Mouse (Mus musculus) heart, embryonic 13.5 days (tissue): ENCODE results near the gene Fermt3. TPM values are rescaled to one million over a fixed set of nuclear protein-coding genes. Genes with fewer than 3 reads are reported as not detected.
A peak's percentile ranks its signal among the peaks of the same experiment; 100 is the strongest.

Experiments used
- ATAC-seq: fragments of 200-750 bp; cut with Nextera tagmentation; 2 replicates; pipeline ENCODE4 v1.8.0; 2017; ENCODE audit warnings: moderate TSS enrichment; ENCODE audit not compliant: insufficient number of reproducible peaks, low FRiP score, low TSS enrichment; ENCODE audit errors: extremely low read depth
- H3K27ac ChIP-seq: fragments of 300-500 bp; sonication (generic); replicated peaks from 2 replicates; pipeline ENCODE4 v1.5.1; 2015; ENCODE audit warnings: moderate library complexity, mild to moderate bottlenecking, inconsistent platforms
- H3K27me3 ChIP-seq: fragments of 300-500 bp; sonication (generic); replicated peaks from 2 replicates; pipeline ENCODE4 v1.6.1; 2015; ENCODE audit warnings: mild to moderate bottlenecking, inconsistent platforms
- H3K36me3 ChIP-seq: fragments of 300-500 bp; sonication (generic); 2 replicates; pipeline ENCODE4 v1.6.1; 2015; ENCODE audit warnings: mild to moderate bottlenecking, inconsistent platforms
- H3K4me1 ChIP-seq: fragments of 300-500 bp; sonication (generic); 2 replicates; pipeline ENCODE4 v1.6.1; 2015; ENCODE audit warnings: inconsistent platforms
- H3K4me2 ChIP-seq: fragments of 300-500 bp; sonication (generic); 2 replicates; pipeline ENCODE4 v1.6.1; 2015; ENCODE audit warnings: inconsistent platforms, mild to moderate bottlenecking, moderate library complexity
- H3K4me3 ChIP-seq: fragments of 300-500 bp; sonication (generic); 2 replicates; pipeline ENCODE4 v1.5.1; 2015; ENCODE audit warnings: moderate library complexity, mild to moderate bottlenecking, inconsistent platforms
- H3K9ac ChIP-seq: fragments of 300-500 bp; sonication (generic); 2 replicates; pipeline ENCODE4 v1.6.1; 2015; ENCODE audit warnings: inconsistent platforms, mild to moderate bottlenecking, moderate library complexity
- H3K9me3 ChIP-seq: fragments of 300-500 bp; sonication (generic); 2 replicates; pipeline ENCODE4 v1.6.1; 2016; ENCODE audit warnings: inconsistent platforms
- WGBS: fragments of 180-500 bp; shearing (Covaris S2); methylation state at CpG from one replicate; pipeline ENCODE4 v1.1.7; 2015; ENCODE audit warnings: mixed read lengths; 5-methylcytosine and 5-hydroxymethylcytosine counted together
- polyA plus RNA-seq: library from polyadenylated mRNA; unstranded; fragments of >200 nt; fragmentation: Nextera tagmentation; extraction: Ambion mirVana; gene quantifications from 2 replicates; pipeline ENCODE4 v1.2.1, GENCODE M21; 2015

Fermt3 gene
- 7.6 and 8.1 TPM in 2 replicates for polyA plus RNA-seq

DNA sequence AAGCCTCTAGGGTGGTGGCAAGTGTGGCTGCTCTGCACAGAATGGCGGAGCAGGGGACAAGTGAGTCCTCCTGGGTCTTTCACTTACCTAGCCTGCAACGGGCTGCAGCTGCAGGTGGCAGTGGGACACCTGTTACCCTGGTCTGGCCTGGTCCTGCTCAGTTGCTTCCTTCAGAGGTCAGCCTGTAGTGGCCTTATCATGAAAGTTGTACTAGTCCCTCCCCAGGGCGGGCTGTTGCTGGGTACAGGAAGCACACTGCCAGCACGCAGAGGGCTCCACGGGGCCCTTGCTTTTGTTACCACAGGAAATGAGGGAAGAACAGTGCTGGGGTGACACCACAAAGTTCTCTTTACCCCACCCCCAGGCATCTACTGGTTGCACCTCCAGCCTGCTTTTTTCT, at the start of gene Fermt3:
Gene Fermt3, minus strand, starts transcription at position 279 of the 400 bp plus-strand sequence.
- WGBS = 56% methylated on average over 5 of the region's 5 CpGs
- Histone ChIP-seq H3K36me3 (peaks cover 61% of the 10 kb centered on the region), H3K9ac (peak within 1 kb of the TSS; percentile 25; the same call in 1 of the 2 replicates), H3K27me3 (no peaks in the 10 kb centered on the region), H3K27ac (peak within 1 kb of the TSS; percentile 54), H3K4me3 (peak within 1 kb of the TSS; percentile 10), H3K9me3 (no peaks in the 10 kb centered on the region), H3K4me1 (peaks cover 17% of the 10 kb centered on the region), H3K4me2 (peak within 1 kb of the TSS; percentile 36; the same call in 1 of the 2 replicates)
- no peak for ATAC-seq

DNA sequence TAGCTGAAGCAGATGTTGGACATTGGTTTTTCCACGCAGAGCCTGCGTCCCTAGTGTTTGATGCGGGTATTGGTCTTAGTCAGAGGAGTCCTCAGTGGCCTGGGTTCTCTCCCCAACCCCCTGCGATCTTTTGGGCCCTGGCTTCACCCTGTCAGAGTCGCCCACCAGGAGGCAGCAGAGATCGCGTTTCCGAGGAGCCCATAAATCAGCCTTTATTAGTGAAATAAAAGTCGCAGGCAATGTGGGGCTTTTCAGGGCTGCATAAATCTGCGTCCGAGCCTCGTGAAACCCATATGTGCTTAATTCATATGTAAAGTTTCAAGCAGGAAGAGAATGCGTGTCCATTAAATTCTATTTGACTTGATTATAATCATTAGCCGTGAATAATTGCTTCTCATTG, 48.9 kb upstream of the Fermt3 start:
- no peaks in the 10 kb centered on the region for H3K36me3 ChIP-seq
- no peak overlapping the region for H3K9ac ChIP-seq
- 8% methylated on average over 14 of the region's 14 CpGs for WGBS
- no peak overlapping the region for H3K27ac ChIP-seq
- no peak overlapping the region for H3K4me3 ChIP-seq
- H3K27me3 ChIP-seq = peaks cover 55% of the 10 kb centered on the region
- peaks cover 46% of the 10 kb centered on the region for H3K4me1 ChIP-seq
- ATAC-seq = no peak; the same call in 1 of the 2 replicates
- H3K4me2 ChIP-seq = no peak overlapping the region
- H3K9me3 ChIP-seq = no peaks in the 10 kb centered on the region

DNA sequence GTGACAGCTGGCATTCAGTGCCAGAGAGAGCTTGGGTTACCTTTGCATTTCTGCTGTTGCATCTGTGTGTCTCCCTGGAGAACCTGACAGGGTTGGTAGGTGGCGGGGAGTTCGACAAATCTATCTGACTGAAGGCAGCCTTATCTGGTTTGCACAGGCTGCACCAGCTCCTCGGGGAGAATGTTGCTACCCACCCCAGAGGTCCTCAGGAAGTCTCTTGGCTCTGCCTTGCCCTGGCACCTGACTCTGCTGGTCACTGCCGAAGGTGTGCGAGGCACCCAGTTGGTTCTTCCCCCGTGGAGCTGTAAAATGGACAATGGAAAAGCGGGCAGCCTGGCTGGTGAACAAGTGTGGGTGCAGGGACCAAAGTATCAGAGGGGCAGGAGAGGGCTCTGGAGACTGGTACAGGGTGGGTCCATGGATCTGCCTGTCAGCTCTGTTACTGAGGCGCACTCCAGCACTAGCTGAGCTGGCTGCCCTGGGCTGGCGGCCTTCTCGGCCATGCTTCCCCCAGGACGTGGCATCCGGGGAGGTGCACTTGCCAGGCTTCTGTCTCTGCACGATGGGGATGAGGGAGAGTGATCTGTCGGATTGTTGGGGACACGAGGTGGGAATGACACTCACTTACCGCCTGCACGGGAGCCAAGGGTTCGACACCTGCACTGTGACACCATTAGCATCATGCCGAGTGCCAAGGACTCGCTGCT, 48.2 kb upstream of the Fermt3 start:
- Histone ChIP-seq H3K9ac (no peak overlapping the region), H3K27ac (no peak overlapping the region), H3K4me1 (peaks cover 39% of the 10 kb centered on the region), H3K4me3 (no peak overlapping the region), H3K4me2 (no peak overlapping the region), H3K9me3 (no peaks in the 10 kb centered on the region), H3K36me3 (no peaks in the 10 kb centered on the region), H3K27me3 (peaks cover 54% of the 10 kb centered on the region)
- no peak for ATAC-seq
- 35% methylated on average over 20 of the region's 20 CpGs for WGBS

DNA sequence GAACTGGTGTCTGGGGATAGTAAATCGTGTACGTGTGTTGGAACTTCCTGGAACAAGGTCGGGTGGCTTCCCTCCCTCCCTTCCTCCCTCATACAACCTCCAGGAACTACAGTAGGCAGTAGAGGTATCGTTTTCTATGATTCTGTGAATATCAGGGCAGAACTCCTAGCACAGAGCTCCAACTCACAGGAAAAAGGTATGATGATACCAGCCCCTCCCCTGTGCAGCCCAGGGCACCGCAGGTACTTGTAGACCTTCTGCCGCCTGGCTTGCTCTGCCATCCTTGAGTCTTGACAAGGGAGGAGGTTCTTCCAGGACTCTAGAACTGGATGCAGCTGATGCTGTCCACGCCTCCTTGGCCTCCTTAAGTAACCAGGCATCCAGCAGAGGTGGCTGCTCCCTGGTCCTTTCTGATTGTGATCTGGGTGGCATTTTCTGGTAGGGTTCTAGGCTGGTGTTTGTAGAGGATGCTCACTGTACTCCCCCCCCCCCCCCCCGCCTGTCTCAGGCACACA, 47.6 kb upstream of the Fermt3 start:
- peaks cover 33% of the 10 kb centered on the region for H3K4me1 ChIP-seq
- H3K4me3 ChIP-seq = no peak overlapping the region
- H3K36me3 ChIP-seq = no peaks in the 10 kb centered on the region
- peak overlapping the region; percentile 33; the same call in 1 of the 2 replicates for H3K27ac ChIP-seq
- ATAC-seq = no peak
- WGBS = 38% methylated on average over 7 of the region's 8 CpGs
- H3K4me2 ChIP-seq = peak overlapping the region; percentile 36
- H3K27me3 ChIP-seq = peaks cover 48% of the 10 kb centered on the region
- peak overlapping the region; percentile 63; the same call in 1 of the 2 replicates for H3K9ac ChIP-seq
- no peaks in the 10 kb centered on the region for H3K9me3 ChIP-seq

DNA sequence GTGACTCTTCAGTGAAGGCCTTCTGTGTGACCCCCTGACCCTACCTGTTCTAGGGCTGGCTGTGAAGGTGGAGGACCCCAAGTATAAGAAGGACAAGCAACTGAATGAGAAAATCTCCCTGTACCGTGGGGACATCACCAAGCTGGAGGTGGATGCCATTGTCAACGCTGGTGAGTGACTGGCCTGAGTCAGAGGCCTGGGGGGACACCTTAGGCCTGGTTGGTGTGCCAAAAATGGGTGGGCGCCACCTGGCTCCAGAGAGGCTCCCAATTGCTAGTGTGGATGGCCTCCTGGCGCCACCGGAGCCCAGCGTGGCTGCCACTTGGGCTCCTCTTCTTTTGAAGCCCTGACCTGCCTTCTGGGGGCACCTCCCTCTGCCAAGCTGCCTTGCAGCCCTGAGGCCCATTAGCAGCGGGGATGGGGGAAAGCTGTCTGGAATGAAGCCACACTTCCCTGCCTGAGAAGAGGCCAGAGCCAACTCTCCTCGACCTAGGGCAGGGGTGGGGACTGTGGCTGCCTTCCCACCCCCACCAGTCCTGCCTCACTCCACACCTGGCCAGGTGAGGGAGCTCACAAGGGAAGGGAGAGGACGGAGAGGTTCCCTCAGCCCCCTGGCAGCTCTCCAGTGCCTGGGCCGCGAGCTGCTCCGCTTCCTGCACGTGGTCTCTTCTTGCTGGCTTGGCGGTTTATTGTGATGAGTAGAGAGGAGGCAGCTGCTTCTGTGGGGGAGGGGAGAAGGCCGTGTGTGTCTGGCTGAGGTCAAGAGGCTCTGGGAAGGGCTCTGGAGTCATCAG, 47.0 kb upstream of the Fermt3 start:
- Histone ChIP-seq H3K27me3 (peaks cover 41% of the 10 kb centered on the region), H3K9ac (peak overlapping the region; percentile 63), H3K27ac (peak overlapping the region; percentile 33; the same call in 1 of the 2 replicates), H3K4me3 (no peak overlapping the region), H3K9me3 (no peaks in the 10 kb centered on the region), H3K36me3 (no peaks in the 10 kb centered on the region), H3K4me1 (peaks cover 33% of the 10 kb centered on the region), H3K4me2 (peak overlapping the region; percentile 36)
- no peak for ATAC-seq
- 31% methylated on average over 15 of the region's 15 CpGs for WGBS

DNA sequence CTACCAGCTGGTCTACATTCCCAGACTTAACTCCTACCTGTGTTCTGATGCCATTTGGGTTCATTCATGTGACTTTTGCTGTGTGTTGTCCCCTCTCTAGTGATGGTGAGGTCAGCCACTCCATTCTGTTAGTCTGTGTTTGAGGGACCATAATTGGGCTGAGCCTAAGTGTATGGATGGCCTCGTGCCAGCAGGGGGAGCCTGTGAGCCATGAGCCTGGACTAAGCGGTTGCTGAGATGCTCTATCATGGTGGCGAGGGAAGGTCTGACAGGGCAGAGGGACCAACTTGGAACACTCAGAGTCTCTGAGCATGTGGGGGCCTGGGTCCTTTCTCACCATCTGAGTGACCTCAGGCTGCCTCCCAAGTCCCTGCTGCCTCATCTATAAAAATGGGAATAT, 45.3 kb upstream of the Fermt3 start:
- Histone ChIP-seq H3K4me1 (peaks cover 22% of the 10 kb centered on the region), H3K4me2 (no peak overlapping the region), H3K9me3 (no peaks in the 10 kb centered on the region), H3K4me3 (no peak overlapping the region), H3K9ac (no peak overlapping the region), H3K36me3 (no peaks in the 10 kb centered on the region), H3K27me3 (peaks cover 32% of the 10 kb centered on the region), H3K27ac (no peak overlapping the region)
- ATAC-seq = no peak
- 7% methylated on average over 3 of the region's 3 CpGs for WGBS

DNA sequence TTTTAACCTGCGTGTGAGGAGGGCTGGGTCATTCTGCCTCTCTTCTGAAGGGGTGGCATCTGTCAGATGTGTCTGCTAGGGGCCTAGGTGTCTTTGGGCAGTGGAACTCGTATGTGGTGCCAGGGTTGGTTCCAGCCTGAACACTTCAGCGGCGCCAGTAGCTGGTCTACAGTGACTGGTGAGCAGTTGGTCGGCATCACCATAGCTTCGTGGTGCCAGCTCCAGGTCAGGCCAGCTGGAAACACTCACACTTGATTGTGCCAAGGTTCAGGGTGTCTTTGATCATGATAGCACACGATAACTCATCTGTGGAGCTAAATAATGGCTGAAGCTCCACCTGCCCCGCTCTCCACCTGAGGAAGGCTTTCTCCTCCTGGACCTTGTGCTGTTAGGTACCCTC, 43.6 kb upstream of the Fermt3 start:
- Histone ChIP-seq H3K27ac (no peak overlapping the region), H3K4me3 (no peak overlapping the region), H3K9me3 (no peaks in the 10 kb centered on the region), H3K4me2 (no peak overlapping the region), H3K27me3 (peaks cover 19% of the 10 kb centered on the region), H3K9ac (no peak overlapping the region), H3K36me3 (no peaks in the 10 kb centered on the region), H3K4me1 (peaks cover 21% of the 10 kb centered on the region)
- WGBS = 86% methylated on average over 8 of the region's 8 CpGs
- no peak for ATAC-seq

DNA sequence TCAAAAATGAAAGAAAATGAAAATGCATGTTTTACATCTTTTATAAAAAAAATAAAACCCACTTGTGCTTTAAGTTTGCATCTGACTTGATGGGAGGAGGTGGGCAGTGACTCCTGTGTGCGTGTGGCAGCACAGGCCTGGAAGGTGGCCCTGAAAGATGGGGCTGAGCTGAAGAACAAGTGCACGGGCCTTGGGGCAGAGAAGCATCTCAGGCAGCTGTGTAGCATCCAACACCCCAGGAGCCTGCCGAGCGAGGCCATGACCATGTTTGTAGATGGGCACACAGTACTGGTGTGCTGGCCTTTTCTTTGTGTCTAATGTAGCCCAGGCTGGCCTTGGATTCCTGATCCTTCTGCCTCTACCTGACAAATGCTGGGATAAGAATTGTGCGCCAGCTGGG, 42.8 kb upstream of the Fermt3 start:
- H3K4me3 ChIP-seq = no peak overlapping the region
- no peak overlapping the region for H3K4me2 ChIP-seq
- no peak for ATAC-seq
- H3K9ac ChIP-seq = no peak overlapping the region
- H3K4me1 ChIP-seq = peaks cover 28% of the 10 kb centered on the region
- no peak overlapping the region for H3K27ac ChIP-seq
- 80% methylated on average over 5 of the region's 5 CpGs for WGBS
- H3K9me3 ChIP-seq = no peaks in the 10 kb centered on the region
- no peaks in the 10 kb centered on the region for H3K36me3 ChIP-seq
- H3K27me3 ChIP-seq = peaks cover 11% of the 10 kb centered on the region

DNA sequence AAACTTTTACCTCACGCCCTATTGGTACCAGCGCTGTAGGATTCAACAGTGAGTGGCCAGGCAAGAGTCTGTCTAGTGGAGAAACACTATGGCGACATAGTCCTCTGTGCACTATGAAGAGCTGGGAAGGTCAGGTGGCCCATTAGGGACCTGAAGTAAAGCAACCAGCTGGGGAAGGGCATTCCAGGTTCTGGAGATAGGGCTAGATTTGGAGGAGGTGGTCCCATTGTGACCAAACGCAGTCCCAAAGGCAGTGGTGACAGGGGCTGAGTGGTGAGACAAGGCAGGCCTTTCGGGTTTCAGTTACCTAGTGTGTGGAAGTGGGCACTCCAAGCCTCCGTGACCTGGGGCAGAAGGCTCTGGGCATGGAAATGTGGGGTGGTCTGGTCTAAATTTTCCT, 39.3 kb upstream of the Fermt3 start:
- peak overlapping the region; percentile 76 for H3K4me3 ChIP-seq
- WGBS = 45% methylated on average over 6 of the region's 6 CpGs
- no peaks in the 10 kb centered on the region for H3K36me3 ChIP-seq

DNA sequence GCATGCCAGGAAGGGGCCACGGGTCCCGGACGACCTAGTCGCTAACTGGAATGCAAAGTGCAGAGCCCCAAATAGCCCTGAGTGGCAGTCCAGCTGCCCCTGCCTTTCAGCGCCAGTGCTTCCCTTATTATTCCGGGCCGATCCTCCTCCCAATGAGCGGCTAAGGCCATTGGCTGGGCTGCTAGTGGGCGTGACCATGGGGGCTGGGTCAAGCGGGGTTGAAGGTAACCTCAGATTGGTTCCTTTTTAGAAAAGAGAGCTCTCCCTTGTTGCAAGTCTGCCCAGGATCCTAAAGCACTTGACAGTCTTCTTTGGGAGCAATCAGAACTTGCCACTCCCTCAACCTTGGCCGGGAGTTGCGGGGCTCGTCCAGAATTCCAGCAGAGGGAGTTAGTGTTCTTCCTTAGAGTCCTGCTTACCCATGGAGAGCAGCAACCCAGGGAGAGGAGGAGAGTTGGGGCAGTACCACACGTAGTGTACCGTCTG, 38.5 kb upstream of the Fermt3 start:
- peak overlapping the region; percentile 100 for H3K4me2 ChIP-seq
- H3K4me3 ChIP-seq = peak overlapping the region; percentile 76
- H3K9me3 ChIP-seq = no peaks in the 10 kb centered on the region
- H3K9ac ChIP-seq = peak overlapping the region; percentile 84
- H3K27me3 ChIP-seq = no peaks in the 10 kb centered on the region
- H3K36me3 ChIP-seq = no peaks in the 10 kb centered on the region
- peaks cover 38% of the 10 kb centered on the region for H3K4me1 ChIP-seq
- ATAC-seq = peak; percentile 51; the same call in 1 of the 2 replicates
- H3K27ac ChIP-seq = peak overlapping the region; percentile 87
- WGBS = under 1% methylated on average over 15 of the region's 15 CpGs

More for the DNA sequence above, 39.3 kb upstream of the Fermt3 start:
- no peak for ATAC-seq
- Histone ChIP-seq H3K4me1 (peaks cover 38% of the 10 kb centered on the region), H3K27ac (peak overlapping the region; percentile 87), H3K9ac (peak overlapping the region; percentile 60), H3K9me3 (no peaks in the 10 kb centered on the region), H3K4me2 (peak overlapping the region; percentile 100), H3K27me3 (no peaks in the 10 kb centered on the region)

DNA sequence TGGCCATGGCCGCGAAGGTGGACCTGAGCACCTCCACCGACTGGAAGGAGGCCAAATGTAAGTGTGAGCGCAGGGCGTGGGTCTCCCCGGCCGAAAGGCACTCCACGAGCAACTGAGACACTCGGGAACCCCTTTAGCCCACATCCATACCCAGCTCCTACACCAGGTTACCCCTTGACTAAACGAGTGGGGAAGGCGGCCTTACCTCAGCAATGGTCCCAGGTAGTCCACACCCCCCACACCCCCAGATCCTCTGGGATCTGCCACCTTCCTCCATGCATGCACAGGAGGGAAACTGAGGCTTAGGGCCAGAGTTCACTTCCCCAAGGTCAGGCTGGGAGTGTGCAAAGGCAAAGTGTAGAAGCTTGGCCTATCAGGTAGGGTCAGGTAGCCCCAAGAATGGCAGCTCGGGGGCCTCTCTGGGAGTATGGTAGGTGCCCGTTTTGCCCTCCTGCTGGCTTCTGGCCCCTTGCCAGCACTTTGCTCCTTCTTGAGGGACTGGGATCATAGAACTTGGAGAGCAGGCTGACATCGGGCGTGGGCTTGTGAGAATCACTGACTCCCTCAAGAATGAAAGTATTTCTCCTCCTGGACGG, 38.0 kb upstream of the Fermt3 start:
- Histone ChIP-seq H3K9ac (peak overlapping the region; percentile 84), H3K36me3 (no peaks in the 10 kb centered on the region), H3K9me3 (no peaks in the 10 kb centered on the region), H3K4me3 (peak overlapping the region; percentile 76), H3K27me3 (no peaks in the 10 kb centered on the region), H3K4me1 (peaks cover 38% of the 10 kb centered on the region), H3K27ac (peak overlapping the region; percentile 87), H3K4me2 (peak overlapping the region; percentile 100)
- WGBS = 3% methylated on average over 16 of the region's 16 CpGs
- ATAC-seq = peak; percentile 14; the same call in 1 of the 2 replicates
